Mouse (Mus musculus) monocyte, adult 2 months (primary cell): ENCODE measurements around the gene Dmrt2.

Experiments used
- DNase-seq, 2 experiments: peaks; one replicate each; pipeline ENCODE4 v3.0.0; 2022; ENCODE audit warnings: low spot score in 2 of 2, low read depth in 1 of 2

The Dmrt2 gene

GRCm38 (mm10) chr19:25672101-25672950, at the start of gene Dmrt2:
TSS of gene Dmrt2 (plus strand) at chr19:25672411.
- no peak for DNase-seq

GRCm38 (mm10) chr19:25628490-25628889, 43.7 kb upstream of the Dmrt2 start:
- no peak for DNase-seq

- DNase-seq: no peak
These were observed 37.1 kb upstream of the Dmrt2 start for GRCm38 (mm10) chr19:25635119-25635518.

GRCm38 (mm10) chr19:25635622-25636244, 36.5 kb upstream of the Dmrt2 start:
- DNase-seq: no peak

- no peak for DNase-seq
These were observed 33.3 kb upstream of the Dmrt2 start for GRCm38 (mm10) chr19:25638766-25639361.

GRCm38 (mm10) chr19:25641786-25642185, 30.4 kb upstream of the Dmrt2 start:
- DNase-seq: no peak

GRCm38 (mm10) chr19:25647136-25647535, 25.1 kb upstream of the Dmrt2 start:
- DNase-seq: no peak

GRCm38 (mm10) chr19:25648701-25649100, 23.5 kb upstream of the Dmrt2 start:
- DNase-seq: no peak

GRCm38 (mm10) chr19:25650474-25650873, 21.7 kb upstream of the Dmrt2 start:
- no peak for DNase-seq

- no peak for DNase-seq
These were observed 19.7 kb upstream of the Dmrt2 start for GRCm38 (mm10) chr19:25652560-25652959.

- DNase-seq: no peak
These were observed 18.0 kb upstream of the Dmrt2 start for GRCm38 (mm10) chr19:25654034-25654749.

GRCm38 (mm10) chr19:25665486-25666339, 6.5 kb upstream of the Dmrt2 start:
- no peak for DNase-seq

GRCm38 (mm10) chr19:25667836-25668235, 4.4 kb upstream of the Dmrt2 start:
- no peak for DNase-seq

GRCm38 (mm10) chr19:25669593-25670248, 2.5 kb upstream of the Dmrt2 start:
- DNase-seq: no peak

GRCm38 (mm10) chr19:25670571-25671285, 1.5 kb upstream of the Dmrt2 start:
- no peak for DNase-seq

- no peak for DNase-seq
These were observed 530 bp upstream of the Dmrt2 start for GRCm38 (mm10) chr19:25671681-25672080.

GRCm38 (mm10) chr19:25673224-25674055, 1.2 kb downstream of the Dmrt2 start:
- DNase-seq: no peak

- no peak for DNase-seq
These were observed 1.8 kb downstream of the Dmrt2 start for GRCm38 (mm10) chr19:25674056-25674420.

GRCm38 (mm10) chr19:25674744-25675143, 2.5 kb downstream of the Dmrt2 start:
- DNase-seq: no peak
